Mouse (Mus musculus) forebrain, embryonic 16.5 days (tissue): ENCODE results near the gene Elob. TPM values are rescaled to one million over a fixed set of nuclear protein-coding genes. Genes with fewer than 3 reads are reported as not detected.

Source experiments
- ATAC-seq: fragments of 200-750 bp; cut with Nextera tagmentation; 2 replicates; pipeline ENCODE4 v1.8.0; 2017; ENCODE audit warnings: mild to moderate bottlenecking, moderate library complexity
- H3K27ac ChIP-seq: fragments of 300-500 bp; sonication (generic); 2 replicates; pipeline ENCODE4 v1.5.1; 2014; ENCODE audit warnings: low read length, control low read depth
- H3K27me3 ChIP-seq: fragments of 300-500 bp; sonication (generic); replicated peaks from 2 replicates; pipeline ENCODE4 v1.6.1; 2014; ENCODE audit warnings: low read length; ENCODE audit not compliant: control insufficient read depth, insufficient read depth
- H3K36me3 ChIP-seq: fragments of 300-500 bp; sonication (generic); 2 replicates; pipeline ENCODE4 v1.6.1; 2014; ENCODE audit not compliant: control insufficient read depth, insufficient read depth
- H3K4me1 ChIP-seq: fragments of 300-500 bp; sonication (generic); replicated peaks from 2 replicates; pipeline ENCODE4 v1.6.1; 2014; ENCODE audit warnings: low read length; ENCODE audit not compliant: control insufficient read depth, insufficient read depth
- H3K4me2 ChIP-seq: fragments of 300-500 bp; sonication (generic); 2 replicates; pipeline ENCODE4 v1.6.1; 2014; ENCODE audit warnings: mild to moderate bottlenecking, low read length, control low read depth
- H3K4me3 ChIP-seq: fragments of 300-500 bp; sonication (generic); replicated peaks from 2 replicates; pipeline ENCODE4 v1.5.1; 2014; ENCODE audit warnings: mild to moderate bottlenecking, low read length, control low read depth
- H3K9ac ChIP-seq: fragments of 300-500 bp; sonication (generic); replicated peaks from 2 replicates; pipeline ENCODE4 v1.6.1; 2014; ENCODE audit warnings: low read depth, low read length, control low read depth
- H3K9me3 ChIP-seq: fragments of 300-500 bp; sonication (generic); 2 replicates; pipeline ENCODE4 v1.6.1; 2016; ENCODE audit warnings: low read length; ENCODE audit not compliant: control insufficient read depth
- WGBS: fragments of 180-500 bp; shearing (Covaris S2); extraction: QIAGEN DNeasy Blood & Tissue Kit; methylation state at CpG from one replicate; pipeline ENCODE4 v1.1.7; 2014; 5-methylcytosine and 5-hydroxymethylcytosine counted together
- polyA plus RNA-seq: library from polyadenylated mRNA; unstranded; fragments of >200 nt; fragmentation: Nextera tagmentation; extraction: Ambion mirVana; gene quantifications from 2 replicates; pipeline ENCODE4 v1.2.1, GENCODE M21; 2015

The Elob gene
- polyA plus RNA-seq, 1 experiment from 2014 or later: 1,034 TPM

- Histone ChIP-seq H3K4me1 (peaks cover 28% of the 10 kb centered on the region), H3K27me3 (no peaks in the 10 kb centered on the region), H3K9ac (no peak overlapping the region), H3K9me3 (no peaks in the 10 kb centered on the region), H3K36me3 (peaks cover 36% of the 10 kb centered on the region), H3K4me3 (no peak overlapping the region), H3K27ac (no peak overlapping the region), H3K4me2 (no peak overlapping the region)
- no peak for ATAC-seq
- WGBS: 96% methylated on average over 3 of the region's 3 CpGs
These were observed 21.0 kb downstream of the Elob start for GRCm38 (mm10) chr17:23807918-23808317.

- no peak overlapping the region for H3K9ac ChIP-seq
- peaks cover 32% of the 10 kb centered on the region for H3K4me1 ChIP-seq
- no peak for ATAC-seq
- no peak overlapping the region for H3K27ac ChIP-seq
- H3K27me3 ChIP-seq: no peaks in the 10 kb centered on the region
- no peak overlapping the region; the same call in 1 of the 2 replicates for H3K4me2 ChIP-seq
- 81% methylated on average over 25 of the region's 25 CpGs for WGBS
- no peaks in the 10 kb centered on the region for H3K9me3 ChIP-seq
- H3K36me3 ChIP-seq: peaks cover 28% of the 10 kb centered on the region
- no peak overlapping the region for H3K4me3 ChIP-seq
These were observed 22.1 kb downstream of the Elob start for GRCm38 (mm10) chr17:23806867-23807266.

GRCm38 (mm10) chr17:23804426-23805085 is 24.4 kb downstream of the Elob start:
- H3K9me3 ChIP-seq: no peaks in the 10 kb centered on the region
- no peak overlapping the region for H3K27ac ChIP-seq
- H3K36me3 ChIP-seq: peaks cover 10% of the 10 kb centered on the region
- no peak for ATAC-seq
- peak overlapping the region; percentile 88 for H3K9ac ChIP-seq
- peaks cover 32% of the 10 kb centered on the region for H3K4me1 ChIP-seq
- peak overlapping the region; percentile 100 for H3K4me3 ChIP-seq
- H3K4me2 ChIP-seq: peak overlapping the region; percentile 94
- 1% methylated on average over 8 of the region's 8 CpGs for WGBS
- H3K27me3 ChIP-seq: no peaks in the 10 kb centered on the region

- Histone ChIP-seq H3K27ac (peak overlapping the region; percentile 92), H3K4me1 (peaks cover 32% of the 10 kb centered on the region), H3K36me3 (no peaks in the 10 kb centered on the region; the same call in 1 of the 2 replicates), H3K9me3 (no peaks in the 10 kb centered on the region), H3K4me3 (peak overlapping the region; percentile 100), H3K9ac (peak overlapping the region; percentile 88), H3K4me2 (peak overlapping the region; percentile 94), H3K27me3 (no peaks in the 10 kb centered on the region)
- ATAC-seq: peak; percentile 43
- WGBS: under 1% methylated on average over 67 of the region's 83 CpGs
These were observed 25.4 kb downstream of the Elob start for GRCm38 (mm10) chr17:23803366-23804041.

GRCm38 (mm10) chr17:23802746-23803365 is 26.1 kb downstream of the Elob start:
- ATAC-seq: peak; percentile 99
- Histone ChIP-seq H3K27me3 (no peaks in the 10 kb centered on the region), H3K4me3 (peak overlapping the region; percentile 100), H3K4me1 (peaks cover 32% of the 10 kb centered on the region), H3K36me3 (no peaks in the 10 kb centered on the region), H3K9me3 (no peaks in the 10 kb centered on the region), H3K4me2 (peak overlapping the region; percentile 68), H3K9ac (peak overlapping the region; percentile 88), H3K27ac (peak overlapping the region; percentile 92)
- WGBS: 1% methylated on average over 60 of the region's 60 CpGs

GRCm38 (mm10) chr17:23801627-23802026 is 27.3 kb downstream of the Elob start:
- Histone ChIP-seq H3K36me3 (no peaks in the 10 kb centered on the region), H3K9me3 (no peaks in the 10 kb centered on the region), H3K27ac (no peak overlapping the region), H3K27me3 (no peaks in the 10 kb centered on the region), H3K4me1 (peaks cover 26% of the 10 kb centered on the region), H3K4me3 (no peak overlapping the region), H3K9ac (no peak overlapping the region), H3K4me2 (no peak overlapping the region)
- WGBS: 93% methylated on average over 10 of the region's 10 CpGs
- no peak for ATAC-seq

- Histone ChIP-seq H3K4me3 (no peak overlapping the region), H3K9ac (no peak overlapping the region), H3K4me1 (peaks cover 2% of the 10 kb centered on the region; the same call in 1 of the 2 replicates), H3K4me2 (no peak overlapping the region), H3K27me3 (no peaks in the 10 kb centered on the region), H3K9me3 (no peaks in the 10 kb centered on the region), H3K27ac (no peak overlapping the region), H3K36me3 (no peaks in the 10 kb centered on the region)
- no peak for ATAC-seq
- 78% methylated on average over 7 of the region's 7 CpGs for WGBS
These were observed 31.6 kb downstream of the Elob start for GRCm38 (mm10) chr17:23797316-23797715.

GRCm38 (mm10) chr17:23795323-23795722 is 33.6 kb downstream of the Elob start:
- 95% methylated on average over 8 of the region's 8 CpGs for WGBS
- Histone ChIP-seq H3K4me1 (peaks cover 11% of the 10 kb centered on the region), H3K4me3 (no peak overlapping the region), H3K27ac (no peak overlapping the region), H3K27me3 (no peaks in the 10 kb centered on the region), H3K9me3 (no peaks in the 10 kb centered on the region), H3K4me2 (no peak overlapping the region), H3K36me3 (no peaks in the 10 kb centered on the region), H3K9ac (no peak overlapping the region)
- ATAC-seq: no peak

- Histone ChIP-seq H3K36me3 (no peaks in the 10 kb centered on the region), H3K4me2 (peak overlapping the region; percentile 85), H3K9me3 (no peaks in the 10 kb centered on the region), H3K27ac (no peak overlapping the region), H3K9ac (no peak overlapping the region), H3K27me3 (no peaks in the 10 kb centered on the region), H3K4me1 (peaks cover 23% of the 10 kb centered on the region), H3K4me3 (peak overlapping the region; percentile 53)
- 44% methylated on average over 2 of the region's 2 CpGs for WGBS
- ATAC-seq: no peak
These were observed 37.9 kb downstream of the Elob start for GRCm38 (mm10) chr17:23791079-23791357.
